Mouse (Mus musculus): ENCODE data around the gene Ms4a4c.

- TF ChIP-seq CTCF (IDR thresholded peaks at IDR 0.05; ENCODE audit: control insufficient read depth, insufficient read depth, insufficient replicate concordance, low read depth, low read length) = no peak
- TF ChIP-seq POLR2A (IDR thresholded peaks at IDR 0.05; ENCODE audit: control insufficient read depth, low read depth, low read length) = no peak
These were observed 29.3 kb upstream of the Ms4a4c start, which contains the start of gene Ms4a4a for GRCm38 (mm10) chr19:11375273-11375672.

Measured in testis, adult 2 months (tissue).